Mouse (Mus musculus) liver, embryonic 14.5 days (tissue): ENCODE results near the gene Cps1.

Experiments
- CTCF ChIP-seq: IDR thresholded peaks from 2 replicates; pipeline ENCODE4 v1.5.1; 2016; ENCODE audit warnings: antibody characterized with exemption, low read depth, control low read depth
- EP300 ChIP-seq: IDR thresholded peaks from 2 replicates; pipeline ENCODE4 v1.6.1; 2016; ENCODE audit warnings: antibody characterized with exemption, low read depth

DNA sequence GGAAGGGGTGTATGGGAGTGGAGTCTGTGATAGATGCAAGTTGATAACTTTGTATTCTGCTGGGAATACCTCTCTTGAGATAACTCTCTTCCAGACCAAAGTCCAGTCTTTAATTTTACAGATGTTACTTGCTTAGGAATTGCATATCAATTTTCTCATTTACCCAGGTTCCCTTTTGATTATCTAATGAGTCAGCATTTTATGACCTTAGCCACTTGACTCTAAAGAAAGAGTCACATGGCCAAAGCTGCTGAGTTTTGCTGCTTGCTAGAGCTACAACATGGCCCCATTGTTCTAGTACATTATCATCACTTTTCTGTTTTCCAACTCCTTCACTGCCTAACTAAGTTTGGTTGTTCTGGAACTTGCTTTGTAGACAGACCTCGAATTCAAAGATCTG is 153.4 kb downstream of the Cps1 start:
- TF ChIP-seq CTCF (no peak), EP300 (no peak)
